Mouse (Mus musculus): ENCODE data around the gene Gsg1l.

Gsg1l gene

DNA sequence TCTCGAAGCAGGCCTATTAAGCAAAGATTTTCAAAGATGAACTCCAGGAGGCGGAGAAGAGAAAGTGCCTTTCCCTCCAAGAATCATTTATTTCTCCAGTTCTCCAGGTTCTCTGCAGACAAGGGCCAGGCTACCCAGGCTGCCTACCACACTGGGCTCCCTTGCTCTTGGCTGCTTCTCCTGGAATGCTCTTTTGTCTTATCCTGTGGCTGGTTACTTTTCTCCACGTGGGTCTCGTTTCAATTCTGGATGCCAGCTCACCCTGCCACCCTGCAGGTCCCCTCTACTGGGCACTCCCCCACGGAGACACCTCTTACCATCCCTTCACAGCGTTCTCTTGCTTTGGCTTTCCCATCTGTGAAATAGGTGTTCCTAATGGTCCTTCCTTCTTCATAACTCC, 109.4 kb downstream of the Gsg1l start:
- DNase-seq, result no peak

DNA sequence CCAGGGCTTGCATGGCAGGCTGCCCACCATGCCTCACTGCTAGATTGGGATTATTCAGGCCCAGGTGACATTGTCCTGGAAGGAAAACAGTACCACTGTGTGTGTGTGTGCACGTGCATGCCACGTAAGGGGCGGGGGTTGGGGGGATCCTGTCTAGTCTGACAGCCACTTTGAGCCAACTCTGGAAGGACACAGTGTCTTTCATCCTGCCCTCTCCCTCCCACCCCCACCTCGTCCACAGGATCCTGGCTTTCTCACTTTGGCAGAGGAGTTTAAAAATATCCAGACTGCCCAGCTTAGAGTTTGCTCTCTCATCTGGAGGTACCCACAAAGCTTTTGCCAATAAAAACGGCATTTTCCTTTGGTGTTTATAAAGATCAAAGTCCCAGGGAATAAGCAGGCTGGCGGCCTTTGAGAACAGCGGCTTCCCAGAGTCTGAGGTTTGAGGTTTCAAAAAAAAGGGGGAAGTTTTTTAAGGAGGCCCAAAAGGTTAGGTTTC, 110.0 kb downstream of the Gsg1l start:
- no peak for DNase-seq

DNA sequence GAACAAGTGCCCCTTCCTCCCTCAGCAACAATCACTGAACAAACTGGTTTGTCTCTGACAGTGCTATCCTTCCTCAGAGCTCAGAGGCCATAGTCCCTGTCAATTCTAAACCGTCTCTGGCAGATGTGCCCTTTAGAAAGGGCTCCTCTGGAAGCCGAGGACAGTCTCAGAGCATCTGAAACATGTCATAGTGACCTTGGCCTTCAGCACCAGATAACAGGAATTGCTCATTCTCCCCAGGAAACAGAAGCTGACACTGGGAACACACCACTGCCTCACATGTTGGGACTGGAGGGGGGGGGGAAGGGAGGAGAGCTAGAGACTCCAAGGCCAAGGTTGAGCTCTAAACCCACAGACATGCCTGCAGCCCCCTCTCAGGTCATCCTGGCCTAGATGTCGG, 113.1 kb downstream of the Gsg1l start:
- no peak for DNase-seq

DNA sequence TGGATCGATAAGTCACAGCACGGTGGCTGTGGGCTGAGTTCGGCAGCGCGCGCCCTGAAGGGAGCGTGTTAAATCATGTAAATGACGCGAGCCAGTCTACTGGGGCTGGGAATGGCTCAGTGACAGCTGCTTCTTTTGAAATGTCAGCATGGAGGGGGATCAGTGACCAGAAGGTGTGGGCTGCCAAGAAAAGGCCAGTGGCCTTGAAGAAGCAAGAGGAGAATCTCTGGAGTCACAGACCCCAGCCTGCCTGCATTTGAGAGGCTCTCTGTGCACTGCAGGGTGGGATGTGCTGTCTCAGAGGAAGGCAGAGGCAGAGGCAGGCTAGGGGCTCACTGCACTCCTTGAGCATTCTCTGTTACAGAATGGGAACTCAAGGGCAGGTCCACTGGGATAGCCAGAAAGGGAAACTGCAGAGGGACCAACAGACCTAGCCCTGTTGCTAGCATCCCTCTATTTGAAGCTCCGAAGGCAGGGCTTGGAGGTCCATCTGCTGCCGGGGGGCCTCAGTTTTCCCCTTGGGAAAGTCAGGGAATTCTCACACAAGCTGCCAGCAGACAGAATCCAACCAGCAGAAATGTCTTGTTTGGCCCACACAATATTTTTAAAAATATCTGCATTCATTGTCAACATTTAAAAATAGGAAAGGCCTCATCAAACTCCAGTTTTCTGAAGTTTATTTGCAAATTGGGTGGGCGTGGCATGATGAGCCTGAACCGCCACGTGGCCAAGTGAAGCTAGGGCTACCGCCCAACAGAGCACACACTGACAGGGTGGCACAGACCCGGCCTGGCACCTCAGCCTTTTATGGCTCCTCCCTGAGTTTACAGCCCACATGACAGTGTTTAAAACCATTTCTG, 115.6 kb downstream of the Gsg1l start:
- no peak for DNase-seq

DNA sequence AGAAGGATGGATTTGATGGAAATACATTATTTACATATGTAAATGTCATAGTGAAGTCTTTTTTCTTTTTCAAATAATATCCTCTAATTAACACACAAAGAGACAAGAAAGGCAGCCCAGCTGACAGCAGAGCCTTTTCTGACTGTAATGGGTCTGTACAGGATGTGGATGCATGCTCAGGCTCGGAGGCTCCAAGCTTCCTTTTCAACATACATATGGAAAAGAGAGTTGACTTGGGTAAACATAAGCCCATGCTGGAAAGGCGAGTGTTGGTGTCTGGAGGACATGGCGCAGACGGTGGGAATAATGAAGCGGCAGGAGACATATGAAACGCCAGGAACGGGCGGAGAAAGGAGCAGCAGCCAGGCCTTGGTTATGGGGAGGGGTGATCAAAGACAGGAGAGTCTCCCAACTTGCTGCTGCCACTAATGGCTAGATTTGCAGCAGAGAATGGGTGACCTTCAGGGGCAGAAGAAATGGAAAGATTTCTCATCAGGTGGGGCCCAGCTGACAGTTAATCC, 118.1 kb downstream of the Gsg1l start:
- no peak for DNase-seq

DNA sequence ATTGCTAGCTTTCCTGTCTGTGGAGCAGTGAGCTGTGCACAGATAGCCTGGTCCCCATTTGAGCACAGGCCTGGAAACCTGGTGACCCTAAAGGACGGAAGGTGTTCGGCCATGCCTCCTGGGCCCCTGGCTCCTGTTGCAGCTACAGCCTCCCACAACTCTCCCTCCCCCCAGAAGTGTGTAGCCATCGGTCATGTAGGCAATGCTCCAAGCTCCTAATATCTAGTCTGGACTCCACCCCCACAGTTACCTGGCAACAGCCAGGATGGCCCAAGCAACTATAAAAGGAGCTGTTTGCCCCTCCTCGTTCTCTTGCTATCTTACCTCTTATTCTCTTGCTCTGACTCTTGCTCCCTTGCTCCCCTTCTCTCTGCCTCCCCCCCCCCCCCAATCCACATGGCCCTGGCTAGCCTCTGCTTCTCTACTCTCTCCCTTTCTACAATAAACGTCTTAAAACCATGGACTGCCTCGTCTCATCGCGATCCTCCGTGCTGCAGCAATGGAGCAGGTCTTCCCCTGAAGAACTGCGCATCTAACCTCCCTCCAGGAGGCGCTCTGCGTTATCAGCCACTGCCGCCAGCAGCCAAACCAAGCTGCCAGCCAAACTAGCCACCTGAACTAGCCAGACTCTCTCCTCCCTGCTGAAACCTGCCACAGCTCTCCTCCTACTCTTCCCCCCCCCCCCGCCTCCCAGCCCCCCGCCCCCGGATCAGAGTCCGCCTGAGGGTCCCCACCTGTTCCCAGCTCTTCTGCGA, 122.7 kb downstream of the Gsg1l start:
- no peak for DNase-seq

DNA sequence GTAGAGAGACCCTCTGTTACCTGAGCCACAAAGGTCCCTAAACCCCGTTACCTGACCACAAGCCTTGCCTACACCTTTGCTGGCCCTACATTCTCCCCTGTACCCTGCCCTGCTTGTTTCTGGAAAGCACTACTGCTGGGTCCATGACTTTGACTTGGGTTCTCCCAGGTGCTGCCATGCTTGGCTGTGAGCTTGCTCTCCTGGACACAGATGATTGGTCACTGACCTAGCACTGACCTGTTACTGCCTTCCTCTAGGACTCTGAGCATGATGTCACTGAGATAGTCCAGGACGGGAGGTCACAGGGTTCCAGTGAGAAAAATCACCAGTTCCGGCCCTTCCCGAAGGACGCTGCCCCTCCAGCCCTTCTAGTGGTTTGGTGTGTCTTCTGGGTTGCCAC, 123.4 kb downstream of the Gsg1l start:
- peak; percentile 23 for DNase-seq

DNA sequence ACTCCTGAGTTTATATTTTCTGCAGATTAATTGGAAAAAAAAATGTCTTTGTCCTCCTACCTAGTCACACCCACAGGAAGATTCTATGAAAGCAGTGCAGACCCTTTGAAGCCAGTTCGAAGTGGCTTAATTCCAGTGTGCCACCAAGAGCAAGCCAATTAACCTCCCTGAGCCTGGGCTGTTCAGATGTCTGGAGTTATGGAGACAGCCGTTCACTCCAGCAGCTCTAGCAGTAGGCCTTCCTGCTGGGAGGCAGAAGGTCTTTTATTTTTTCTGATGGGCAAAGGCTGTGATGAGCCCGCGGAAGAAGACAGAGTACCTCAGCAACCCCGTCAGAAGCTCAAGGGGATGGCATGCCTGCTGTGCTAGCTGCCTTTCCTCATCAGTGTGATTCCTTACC, 127.2 kb downstream of the Gsg1l start:
- DNase-seq, result no peak

DNA sequence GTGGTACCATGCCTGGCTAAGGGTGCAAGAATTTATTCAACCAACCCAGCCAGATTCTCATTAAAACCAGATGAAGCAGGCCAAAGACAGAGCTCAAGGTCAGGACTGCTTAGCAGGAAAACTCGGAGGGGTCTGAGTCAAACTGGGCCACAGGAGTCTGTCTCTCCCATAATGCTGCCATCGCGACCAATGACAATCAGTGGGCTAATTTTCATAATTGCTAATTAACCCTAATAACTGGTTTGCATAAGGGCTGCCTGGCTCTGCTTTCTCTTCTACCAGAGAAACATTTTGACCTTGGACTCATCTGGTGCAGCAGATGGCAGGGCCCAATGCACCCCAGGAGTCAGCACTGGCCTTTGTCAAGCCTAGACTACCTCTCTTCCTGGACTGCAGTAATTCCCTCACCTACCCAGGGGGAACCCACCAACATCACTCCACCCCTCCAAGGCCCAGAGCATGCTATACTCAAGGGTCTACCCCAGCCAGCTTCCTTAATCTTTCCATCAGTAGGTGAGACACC, 127.8 kb downstream of the Gsg1l start:
- DNase-seq, result peak; percentile 12

DNA sequence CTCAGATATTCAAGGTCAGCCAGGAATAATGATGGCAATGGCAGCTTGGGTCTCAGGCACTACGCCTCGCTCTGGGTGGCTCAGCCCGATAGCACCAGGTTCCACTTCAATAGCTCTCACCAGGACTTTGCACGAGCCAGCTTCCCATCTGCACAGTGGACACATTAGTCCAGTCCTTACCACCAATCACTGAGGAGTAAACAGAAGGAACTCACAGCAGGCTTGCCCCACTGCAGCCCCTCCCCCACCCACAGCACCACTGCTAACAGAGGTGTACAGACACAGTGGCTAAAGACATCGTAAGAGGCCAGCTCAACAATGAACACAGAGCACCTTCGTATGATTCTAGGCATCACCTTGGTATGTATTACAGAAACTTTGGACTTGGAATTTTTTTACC, 128.4 kb downstream of the Gsg1l start:
- DNase-seq, result peak; percentile 40

DNA sequence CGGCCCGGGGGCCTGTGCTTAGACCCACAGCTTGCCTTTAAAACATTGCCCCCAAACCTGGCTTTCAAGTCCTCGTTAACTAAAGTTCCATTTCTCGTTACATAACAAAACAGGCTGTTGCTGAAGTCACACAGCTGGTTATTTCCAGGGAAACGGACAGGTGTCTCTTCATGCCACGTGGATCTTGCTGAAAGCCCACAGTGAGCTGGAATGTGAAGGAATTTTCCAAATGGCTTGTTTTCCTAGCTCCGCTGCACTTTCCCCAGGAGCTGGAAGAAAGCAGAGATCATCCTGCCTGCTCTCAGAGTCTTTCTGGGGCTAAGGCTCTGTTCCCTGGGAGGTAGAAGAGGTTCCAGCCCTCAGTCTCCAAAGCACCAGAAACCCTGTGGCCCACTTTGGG, 130.3 kb downstream of the Gsg1l start:
- peak; percentile 39 for DNase-seq

DNA sequence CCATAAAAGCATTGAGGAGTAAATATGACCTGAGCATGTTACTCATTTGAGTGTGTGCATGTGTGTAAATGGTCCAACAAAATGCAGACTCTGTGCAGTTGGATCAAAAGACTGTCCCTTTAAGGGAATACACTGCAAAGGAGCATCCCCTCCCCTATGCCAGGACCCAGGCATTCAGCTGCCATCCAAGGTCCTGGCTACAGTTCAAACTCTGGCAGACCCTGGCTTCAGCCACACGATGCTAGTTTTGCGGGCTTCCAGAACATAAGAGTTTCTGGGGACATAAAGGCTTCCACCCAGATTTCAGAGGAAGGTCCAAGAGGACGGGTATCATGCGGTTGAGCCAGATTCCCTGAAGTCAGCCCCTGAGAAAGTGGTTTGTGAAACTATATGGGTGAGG, 133.2 kb downstream of the Gsg1l start:
- no peak for DNase-seq

DNA sequence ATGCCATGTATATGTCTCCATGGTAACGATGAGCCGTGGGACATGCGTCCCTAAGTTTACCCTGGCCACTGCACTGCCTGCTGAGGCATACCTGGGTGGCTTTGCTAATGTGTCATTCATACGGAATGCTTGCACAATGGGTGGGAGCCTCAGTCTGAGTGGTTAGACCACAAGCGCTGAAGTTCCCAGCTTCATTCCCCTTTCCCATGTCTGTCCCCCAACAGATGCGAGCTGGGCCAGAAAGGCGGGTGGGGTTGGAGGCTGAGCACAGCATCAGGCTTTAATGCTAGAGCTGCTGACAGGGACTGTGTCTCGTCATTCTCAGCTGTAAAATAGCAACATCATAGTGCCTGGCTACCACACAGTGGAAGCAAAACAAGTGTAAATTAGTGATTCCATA, 136.3 kb downstream of the Gsg1l start:
- no peak for DNase-seq

DNA sequence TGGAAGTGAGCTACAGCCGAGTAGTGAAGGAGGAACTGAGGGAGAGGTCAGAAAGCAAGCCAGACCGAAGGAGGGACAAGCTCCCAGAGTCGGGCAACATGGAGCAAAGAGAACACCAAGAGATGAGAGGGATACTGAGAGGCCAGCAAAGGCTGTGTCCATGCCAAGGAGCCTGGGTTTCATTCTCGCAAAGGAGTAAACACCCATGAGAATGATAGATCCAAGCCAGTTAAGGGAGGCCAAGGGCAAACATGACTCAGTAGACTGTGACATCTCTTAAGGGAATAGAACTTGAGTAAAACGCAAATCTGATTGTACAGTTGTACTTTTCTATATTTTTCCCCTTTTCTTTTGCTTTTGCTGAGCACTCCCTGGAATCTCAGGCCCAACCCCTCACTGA, 137.6 kb downstream of the Gsg1l start:
- no peak for DNase-seq

DNA sequence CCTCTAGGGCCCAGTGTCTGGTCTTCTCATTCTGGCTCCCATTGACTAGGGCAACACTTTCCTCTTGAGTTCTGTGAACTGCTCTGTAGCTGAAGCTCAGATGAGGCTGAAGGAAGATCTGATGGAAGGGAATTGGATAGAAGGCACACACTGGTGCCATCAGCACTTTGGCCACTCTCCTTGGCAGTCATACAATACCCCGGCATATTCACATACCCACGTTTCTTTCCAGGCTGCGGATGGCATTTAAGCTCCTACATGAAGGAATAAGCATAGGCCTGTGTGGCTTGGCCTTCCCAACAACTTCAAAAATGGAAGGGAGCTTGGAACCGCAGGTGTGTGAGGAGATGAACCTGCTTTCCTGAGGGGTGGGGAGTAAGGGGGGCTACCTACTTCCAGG, 138.7 kb downstream of the Gsg1l start:
- DNase-seq, result no peak

DNA sequence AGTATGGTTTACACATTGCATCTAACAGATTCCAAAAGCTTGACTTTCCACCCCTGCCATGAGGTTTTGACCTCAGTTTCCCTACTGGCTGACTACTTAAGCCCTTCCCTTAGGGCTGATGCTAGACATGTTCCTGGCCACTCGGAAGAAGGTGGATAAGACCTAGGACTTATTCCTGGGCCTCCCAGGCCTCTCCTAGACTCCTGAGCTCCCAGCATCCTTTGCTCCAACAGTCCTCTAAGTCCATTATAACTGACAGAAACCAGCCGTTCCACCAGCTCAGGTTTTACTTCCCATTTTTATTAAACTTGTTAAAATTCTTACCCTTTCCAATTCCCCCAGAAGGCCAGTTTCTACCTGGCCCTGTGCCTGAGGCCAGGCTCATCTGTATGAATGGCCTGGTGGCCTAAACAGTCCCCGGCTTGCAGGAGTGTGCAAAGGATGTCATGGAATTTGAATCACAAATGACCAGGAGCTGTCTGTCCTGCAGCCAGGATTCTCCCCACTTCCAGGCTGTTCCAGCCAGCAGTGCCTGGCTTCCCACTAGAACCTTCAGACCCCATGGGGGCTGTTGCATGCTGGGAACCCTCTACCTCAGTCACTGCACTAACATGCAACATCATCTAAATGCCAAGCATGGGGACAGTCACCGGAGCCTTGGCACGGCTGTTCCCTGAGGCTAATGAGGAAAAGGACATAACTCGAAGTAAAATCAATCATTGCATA, 139.7 kb downstream of the Gsg1l start:
- DNase-seq, result no peak

DNA sequence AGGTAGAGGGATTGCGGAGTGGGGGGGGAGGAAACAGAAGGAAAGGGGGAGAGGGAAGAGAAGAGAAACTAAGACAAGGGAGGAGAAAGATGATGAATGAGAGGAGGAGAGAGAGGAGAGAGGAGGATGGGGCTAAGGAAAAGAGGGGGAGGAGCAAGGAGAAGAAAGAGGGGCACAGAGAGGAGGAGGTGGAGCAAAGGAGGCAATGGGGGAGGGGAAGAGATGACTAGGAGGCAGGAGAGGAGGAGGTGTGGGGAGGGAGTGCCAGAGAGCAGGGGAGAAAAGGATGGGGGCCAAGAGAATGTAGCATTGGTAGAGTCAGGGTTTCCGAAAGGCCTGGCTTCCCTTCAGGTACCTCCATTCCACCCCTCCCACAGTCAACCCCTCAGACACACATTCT, 147.9 kb downstream of the Gsg1l start:
- no peak for DNase-seq

DNA sequence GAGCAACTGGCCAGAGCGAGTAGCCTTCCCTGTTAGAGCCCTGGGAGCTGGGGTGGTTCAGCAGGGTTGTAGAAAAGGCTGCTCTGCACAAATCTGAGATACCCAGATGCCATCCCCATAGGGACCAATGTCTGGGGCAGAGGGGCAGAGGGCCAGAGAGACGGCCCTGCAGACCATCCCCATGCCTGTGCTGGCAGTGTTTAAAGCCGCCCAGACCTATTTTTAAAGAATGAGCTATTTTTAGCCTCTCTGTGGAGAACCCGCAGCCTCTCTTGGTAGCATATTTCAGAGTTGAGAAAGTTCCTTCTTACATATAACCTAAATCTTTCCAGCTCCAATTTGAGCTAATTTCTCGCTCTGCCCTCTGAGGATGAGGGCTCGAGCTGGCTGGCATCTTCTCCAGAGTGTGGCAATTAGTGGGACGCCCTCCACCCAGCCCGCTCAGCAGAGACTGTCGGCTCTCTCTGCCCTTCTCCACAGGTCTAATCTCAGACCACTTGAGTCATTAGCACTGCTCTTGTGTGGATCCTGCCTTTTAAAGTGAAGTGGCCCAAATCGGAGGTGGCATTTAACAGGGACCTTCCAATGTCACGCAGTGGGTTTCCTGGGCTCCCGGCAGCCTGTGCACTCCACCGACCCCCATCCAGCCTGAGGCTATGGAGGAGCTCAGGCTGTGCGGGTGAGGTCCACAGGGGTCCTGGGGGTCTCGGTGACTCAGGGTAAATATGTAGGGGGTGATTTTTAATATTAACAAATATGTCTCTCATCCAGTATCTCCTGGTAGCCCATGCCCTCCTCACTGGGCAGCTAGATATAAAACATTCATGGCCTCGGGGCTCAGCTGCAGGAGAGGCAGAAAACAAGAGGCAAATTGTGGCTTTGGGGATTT, 148.6 kb downstream of the Gsg1l start:
- no peak for DNase-seq

DNA sequence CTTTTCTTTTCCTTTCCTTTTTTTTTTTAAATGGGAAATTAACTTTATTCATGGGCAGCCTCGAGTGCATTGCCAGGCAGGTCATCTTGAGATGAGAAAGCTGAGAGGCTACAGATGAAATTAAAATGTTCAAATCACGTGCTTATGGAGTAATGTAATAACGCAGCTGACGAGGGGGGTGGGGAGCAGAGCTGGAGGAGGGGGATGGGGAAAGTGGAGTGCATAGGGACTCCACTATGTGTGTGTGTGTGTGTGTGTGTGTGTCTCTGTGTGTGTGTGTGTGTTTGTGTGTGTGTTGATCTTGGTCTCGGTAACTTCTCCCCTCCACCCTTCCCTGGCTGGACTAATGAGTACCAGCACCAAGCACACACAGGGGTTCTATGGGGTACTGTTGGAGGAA, 150.6 kb downstream of the Gsg1l start:
- no peak for DNase-seq

DNA sequence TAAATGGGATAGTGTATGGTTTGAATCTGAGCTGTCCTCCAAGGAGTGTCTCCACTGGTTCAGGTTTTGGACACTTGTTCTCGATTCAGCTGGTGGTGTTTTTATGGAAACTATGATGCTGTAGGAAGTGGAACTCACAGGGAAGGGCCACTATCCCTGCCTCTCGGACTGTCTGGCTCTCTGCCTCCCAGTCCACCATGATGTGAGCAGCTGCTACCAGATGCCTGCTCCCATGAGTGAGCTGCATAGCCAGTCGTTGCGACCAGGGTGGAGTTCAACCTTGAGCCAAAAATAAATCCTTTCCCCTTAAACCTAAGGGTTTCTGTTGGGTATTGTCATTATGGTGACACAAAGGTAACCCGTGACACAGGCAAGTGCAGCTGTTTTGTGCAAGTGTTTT, 158.2 kb downstream of the Gsg1l start:
- DNase-seq, result no peak

DNA sequence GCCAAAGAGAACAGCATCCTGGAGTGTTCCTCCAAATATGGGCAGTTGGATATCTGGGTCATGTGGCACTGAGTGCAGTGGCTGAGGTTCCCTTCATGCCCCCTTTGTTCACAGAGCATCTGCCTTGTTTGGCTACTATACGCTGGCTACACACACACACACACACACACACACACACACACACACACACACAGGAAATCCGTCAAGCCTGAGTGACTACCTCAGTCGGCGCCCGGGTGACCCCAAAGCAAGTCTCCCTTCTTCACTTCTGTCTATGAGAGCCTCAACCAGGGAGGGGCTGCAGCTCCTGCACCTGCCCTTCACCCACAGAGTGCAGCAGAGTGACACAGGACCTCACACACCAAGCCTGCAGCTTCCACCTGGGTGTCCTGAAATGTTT, 161.4 kb downstream of the Gsg1l start:
- DNase-seq, result no peak

Data from kidney, adult 18-20 months (tissue).